ENCODE assay signal across 12 mouse cellular contexts in the genomic region with DNA sequence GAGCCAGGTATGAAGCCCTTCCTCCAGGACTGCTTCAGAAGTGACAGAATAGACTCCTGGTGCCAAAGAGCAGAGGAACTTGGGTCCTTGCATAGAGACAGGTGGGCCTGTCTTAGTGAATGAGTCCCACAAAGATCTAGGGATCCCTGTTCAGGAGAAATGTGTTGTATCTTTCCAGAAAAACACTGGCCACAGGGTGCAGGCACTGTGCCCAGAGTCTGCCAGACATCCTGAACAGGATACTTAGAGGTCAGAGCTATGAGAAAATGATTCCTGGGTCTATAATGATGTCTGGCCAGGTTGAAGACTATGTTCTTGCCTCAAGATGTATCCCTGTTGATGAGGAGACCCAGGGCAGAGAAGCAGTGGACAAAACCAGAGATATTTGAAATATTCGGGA.
"Had no signal": no experiment of that assay in that cellular context is flagged by ENCODE, and none has a peak within 500 bp of the region (broad histone marks: within the 10 kb centered on the region; RNA-seq: fewer than 3 reads in every experiment).

No protein-coding gene starts in this region.

- DNase-seq: gastrocnemius, postnatal 14 days; gastrocnemius, postnatal 36 days; heart, adult 18-20 months; heart, postnatal 14 days; heart, postnatal 36 days; kidney, adult 11 months; kidney, adult 2 months; kidney, adult 9 months; kidney, postnatal 14 days; kidney, postnatal 36 days; layer of hippocampus, adult 9-11 months; layer of hippocampus, postnatal 36 days had no signal
